Mouse (Mus musculus): Measurements from ENCODE around the gene Snx29. TPM values are rescaled to one million over a fixed set of nuclear protein-coding genes. Genes with fewer than 3 reads are reported as not detected.

The Snx29 gene
- total and polyA plus RNA-seq, 2 experiments from 2014 or later = 8.2 to 18.7 TPM

GRCm38 (mm10) chr16:11657111-11657510 lies 334.4 kb downstream of the Snx29 start:
- Histone ChIP-seq H3K36me3 (ENCODE audit: insufficient read depth, low read length) (no peaks in the 10 kb centered on the region), H3K27ac (no peak overlapping the region), H3K9ac (replicated peaks; ENCODE audit: low read length) (no peak overlapping the region), H3K9me3 (ENCODE audit: low read length) (no peaks in the 10 kb centered on the region), H3K4me1 (ENCODE audit: insufficient read depth, low read length) (no peaks in the 10 kb centered on the region), H3K4me2 (ENCODE audit: low read depth, low read length) (no peak overlapping the region), H3K27me3 (ENCODE audit: insufficient read depth, low read length) (no peaks in the 10 kb centered on the region), H3K4me3 (ENCODE audit: low read length) (no peak overlapping the region)
- no peak for TF ChIP-seq CTCF (IDR thresholded peaks at IDR 0.05; ENCODE audit: low read depth)
- WGBS = 44% methylated on average over 1 of the region's 1 CpGs
- ATAC-seq = no peak
- DNase-seq (ENCODE audit: low spot score) = no peak

DNA sequence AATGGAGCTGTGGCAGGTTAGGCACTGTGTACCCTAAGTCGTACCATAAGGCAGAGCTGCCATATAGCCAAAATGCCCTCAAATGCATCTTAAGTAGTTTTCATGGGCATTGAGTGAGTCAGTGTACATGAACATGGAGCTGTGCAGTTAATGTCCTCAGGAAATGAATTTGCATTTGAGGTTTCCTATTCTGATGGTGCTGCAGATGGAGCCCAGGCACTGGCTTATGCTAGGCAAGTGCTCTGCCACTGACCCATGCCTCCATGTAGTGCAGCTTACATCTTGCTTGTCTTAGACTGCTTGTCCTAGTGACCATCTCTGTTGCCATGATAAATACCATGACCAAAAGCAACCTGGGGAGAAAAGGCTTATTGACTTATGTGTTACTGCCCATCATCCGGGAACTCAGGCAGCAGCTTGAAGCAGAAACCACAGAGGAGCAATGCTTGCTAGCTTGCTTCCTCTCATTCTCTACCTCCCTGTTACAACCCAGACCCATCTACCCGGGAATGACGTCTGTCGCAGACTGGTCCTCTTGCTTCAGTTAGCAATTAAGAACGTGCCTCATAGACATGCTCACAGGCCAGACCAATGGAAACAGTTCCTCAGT lies 336.5 kb downstream of the Snx29 start:
- no peak for TF ChIP-seq CTCF (IDR thresholded peaks at IDR 0.05; ENCODE audit: low read depth)
- Histone ChIP-seq H3K36me3 (ENCODE audit: insufficient read depth, low read length) (no peaks in the 10 kb centered on the region), H3K27ac (no peak overlapping the region), H3K27me3 (ENCODE audit: insufficient read depth, low read length) (no peaks in the 10 kb centered on the region), H3K9ac (replicated peaks; ENCODE audit: low read length) (no peak overlapping the region), H3K4me1 (ENCODE audit: insufficient read depth, low read length) (no peaks in the 10 kb centered on the region), H3K4me3 (ENCODE audit: low read length) (no peak overlapping the region), H3K4me2 (ENCODE audit: low read depth, low read length) (no peak overlapping the region), H3K9me3 (ENCODE audit: low read length) (no peaks in the 10 kb centered on the region)
- DNase-seq (ENCODE audit: low spot score) = no peak
- no peak for ATAC-seq
- 86% methylated on average over 6 of the region's 6 CpGs for WGBS

- no peak overlapping the region for H3K4me2 ChIP-seq (ENCODE audit: low read depth, low read length)
- H3K4me1 ChIP-seq (ENCODE audit: insufficient read depth, low read length) = no peaks in the 10 kb centered on the region
- ATAC-seq = no peak
- 82% methylated on average over 13 of the region's 13 CpGs for WGBS
- no peak overlapping the region for H3K4me3 ChIP-seq (ENCODE audit: low read length)
- TF ChIP-seq CTCF (IDR thresholded peaks at IDR 0.05; ENCODE audit: low read depth) = no peak
- no peaks in the 10 kb centered on the region for H3K36me3 ChIP-seq (ENCODE audit: insufficient read depth, low read length)
- DNase-seq (ENCODE audit: low spot score) = no peak
- no peak overlapping the region for H3K27ac ChIP-seq
- no peaks in the 10 kb centered on the region for H3K27me3 ChIP-seq (ENCODE audit: insufficient read depth, low read length)
- H3K9me3 ChIP-seq (ENCODE audit: low read length) = no peaks in the 10 kb centered on the region
- no peak overlapping the region for H3K9ac ChIP-seq (replicated peaks; ENCODE audit: low read length)
These were observed 342.4 kb downstream of the Snx29 start for GRCm38 (mm10) chr16:11664896-11665705.

DNA sequence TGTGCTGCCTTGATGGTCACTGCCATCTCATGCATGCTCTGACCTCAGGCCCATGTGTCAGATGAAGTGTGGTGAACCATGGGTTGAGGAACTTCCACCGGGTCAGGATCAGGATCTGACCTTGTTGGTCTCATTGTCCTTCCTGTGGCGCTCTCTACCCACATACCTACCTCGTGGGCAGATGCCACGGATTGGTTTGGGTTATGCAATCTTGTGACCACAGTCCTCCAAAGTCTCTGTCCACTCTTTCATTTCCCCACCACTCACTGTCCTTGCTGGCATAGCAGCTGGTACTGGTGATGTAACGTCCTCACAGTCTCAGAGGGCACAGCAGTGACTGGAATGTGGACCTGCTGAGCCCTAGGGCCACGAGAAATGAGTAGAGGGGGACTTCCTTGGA lies 343.2 kb downstream of the Snx29 start:
- no peak for ATAC-seq

GRCm38 (mm10) chr16:11668375-11668774 lies 345.7 kb downstream of the Snx29 start:
- no peaks in the 10 kb centered on the region for H3K9me3 ChIP-seq (ENCODE audit: low read length)
- no peak overlapping the region for H3K4me3 ChIP-seq (ENCODE audit: low read length)
- TF ChIP-seq CTCF (IDR thresholded peaks at IDR 0.05; ENCODE audit: low read depth) = no peak
- 87% methylated on average over 1 of the region's 1 CpGs for WGBS
- ATAC-seq (no peak), DNase-seq (ENCODE audit: low spot score) (no peak)
- H3K9ac ChIP-seq (replicated peaks; ENCODE audit: low read length) = no peak overlapping the region
- no peaks in the 10 kb centered on the region for H3K36me3 ChIP-seq (ENCODE audit: insufficient read depth, low read length)
- H3K4me2 ChIP-seq (ENCODE audit: low read depth, low read length) = no peak overlapping the region
- no peaks in the 10 kb centered on the region for H3K27me3 ChIP-seq (ENCODE audit: insufficient read depth, low read length)
- H3K27ac ChIP-seq = peak overlapping the region; percentile 67; the same call in 1 of the 2 replicates
- H3K4me1 ChIP-seq (ENCODE audit: insufficient read depth, low read length) = no peaks in the 10 kb centered on the region

More for the DNA sequence above, 343.2 kb downstream of the Snx29 start:
- TF ChIP-seq CTCF (IDR thresholded peaks at IDR 0.05; ENCODE audit: low read depth) = no peak
- WGBS = 82% methylated on average over 6 of the region's 6 CpGs
- Histone ChIP-seq H3K4me3 (ENCODE audit: low read length) (no peak overlapping the region), H3K27ac (no peak overlapping the region), H3K9me3 (ENCODE audit: low read length) (no peaks in the 10 kb centered on the region), H3K4me1 (ENCODE audit: insufficient read depth, low read length) (no peaks in the 10 kb centered on the region), H3K36me3 (ENCODE audit: insufficient read depth, low read length) (no peaks in the 10 kb centered on the region), H3K27me3 (ENCODE audit: insufficient read depth, low read length) (no peaks in the 10 kb centered on the region), H3K4me2 (ENCODE audit: low read depth, low read length) (no peak overlapping the region), H3K9ac (replicated peaks; ENCODE audit: low read length) (no peak overlapping the region)
- no peak for DNase-seq (ENCODE audit: low spot score)

- Histone ChIP-seq H3K4me1 (ENCODE audit: insufficient read depth, low read length) (no peaks in the 10 kb centered on the region), H3K36me3 (ENCODE audit: insufficient read depth, low read length) (no peaks in the 10 kb centered on the region), H3K9me3 (ENCODE audit: low read length) (no peaks in the 10 kb centered on the region), H3K4me3 (ENCODE audit: low read length) (no peak overlapping the region), H3K27me3 (ENCODE audit: insufficient read depth, low read length) (no peaks in the 10 kb centered on the region), H3K27ac (peak overlapping the region; percentile 67; the same call in 1 of the 2 replicates), H3K4me2 (ENCODE audit: low read depth, low read length) (no peak overlapping the region), H3K9ac (replicated peaks; ENCODE audit: low read length) (no peak overlapping the region)
- no peak; the same call in 1 of the 2 replicates for ATAC-seq
- WGBS = 27% methylated on average over 1 of the region's 1 CpGs
- peak; percentile 39 for DNase-seq (ENCODE audit: low spot score)
- TF ChIP-seq CTCF (IDR thresholded peaks at IDR 0.05; ENCODE audit: low read depth) = no peak
These were observed 346.2 kb downstream of the Snx29 start for GRCm38 (mm10) chr16:11668878-11669277.
